Mouse (Mus musculus) T-helper 17 cell (primary cell): ENCODE data around the gene Atp2a2.

Source experiments
- in situ Hi-C, 2 experiments: fragments of 300-600 bp; cut with MboI, MseI; formaldehyde crosslinking; loops; 1 replicate in 1 of 2; 2 replicates in 1 of 2; pipeline ENCODE4 v1.15.1; 2025; ENCODE audit warnings: high pct_unique_total_duplicates in 2 of 2

Atp2a2 gene

DNA sequence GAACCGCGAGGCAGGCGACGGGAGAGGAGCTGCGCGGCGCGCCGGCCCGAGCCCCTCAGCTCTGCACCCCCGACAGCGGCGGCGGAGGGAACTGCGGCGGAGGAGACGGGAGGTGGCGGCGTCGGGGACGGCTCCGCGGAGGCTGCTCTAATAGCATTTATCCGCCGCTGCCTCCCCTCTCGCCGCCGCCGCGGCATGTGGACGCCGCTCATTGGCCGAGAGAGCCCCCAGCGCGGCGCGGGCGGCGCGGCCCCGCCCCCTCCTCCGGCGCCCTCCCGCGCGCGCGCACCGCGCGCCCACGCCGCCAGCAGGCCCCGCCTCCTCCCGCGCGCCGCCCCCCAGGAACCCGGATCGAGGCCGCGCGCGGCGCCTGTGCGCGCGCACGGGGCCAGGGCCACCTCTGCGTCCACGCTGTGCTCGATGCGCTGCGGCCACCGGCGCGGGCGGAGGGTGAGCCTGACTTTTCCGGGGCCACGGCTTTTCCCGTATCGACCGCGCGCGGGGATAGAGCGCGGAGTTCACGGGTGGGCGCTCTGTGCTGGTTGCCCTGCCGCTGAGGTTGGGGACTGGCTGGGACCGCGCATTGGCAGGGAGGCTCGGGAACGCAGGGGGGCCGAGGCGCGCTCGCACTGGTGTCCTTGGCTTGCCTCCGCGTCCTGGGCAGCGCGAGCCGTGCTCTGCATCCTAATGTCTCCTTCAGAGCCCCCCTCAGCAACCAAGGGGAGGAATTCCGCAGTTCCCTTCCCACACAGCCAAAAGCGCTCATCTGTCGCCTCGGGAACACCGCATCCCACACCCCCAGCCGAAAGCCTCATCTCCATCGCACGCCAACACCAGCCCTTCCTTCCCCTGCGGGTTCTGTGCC lies at the start of gene Atp2a2:
TSS of gene Atp2a2 (minus strand) at position 149 of the 865 bp plus-strand sequence.
- in situ Hi-C loops = no loop called here

DNA sequence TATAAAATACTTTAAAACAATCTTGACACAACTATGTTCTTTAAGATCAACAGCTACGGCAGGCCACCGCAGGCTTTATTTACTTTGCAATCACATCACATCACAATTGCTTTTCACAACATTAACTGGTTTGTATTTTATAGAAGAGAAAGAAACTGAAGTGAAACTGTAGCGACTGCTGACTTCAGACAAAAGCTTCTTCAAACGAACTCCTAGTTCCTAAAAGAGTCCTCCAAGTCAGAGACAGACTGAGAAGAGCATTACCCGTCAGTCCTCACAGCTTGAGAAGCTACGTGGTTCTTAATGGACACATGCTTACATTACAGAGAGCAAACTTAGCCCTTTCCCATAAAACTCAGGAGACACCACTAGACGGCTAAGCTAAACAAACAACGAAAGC lies 48.4 kb upstream of the Atp2a2 start:
- in situ Hi-C loops = no loop called here

DNA sequence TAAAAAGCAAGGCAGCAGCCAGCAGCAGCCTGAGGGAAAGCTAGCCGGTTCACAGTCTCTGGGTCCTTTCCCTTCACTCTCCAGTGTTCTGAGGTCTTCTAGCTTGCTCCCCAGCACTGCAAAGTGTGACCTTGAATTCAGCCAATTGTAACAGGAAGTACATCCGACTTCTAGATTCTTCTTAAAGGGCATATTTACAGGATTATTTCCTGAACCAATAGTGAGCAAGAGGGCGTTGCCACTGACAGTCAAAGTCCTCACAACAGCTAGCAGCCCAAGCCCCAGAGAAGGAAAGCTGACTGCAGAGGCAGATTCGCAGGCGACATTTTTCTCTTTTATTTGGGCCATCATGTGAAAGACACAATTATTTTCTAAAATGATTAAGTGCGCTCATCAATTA lies 46.6 kb upstream of the Atp2a2 start:
- in situ Hi-C loops = no loop called here

DNA sequence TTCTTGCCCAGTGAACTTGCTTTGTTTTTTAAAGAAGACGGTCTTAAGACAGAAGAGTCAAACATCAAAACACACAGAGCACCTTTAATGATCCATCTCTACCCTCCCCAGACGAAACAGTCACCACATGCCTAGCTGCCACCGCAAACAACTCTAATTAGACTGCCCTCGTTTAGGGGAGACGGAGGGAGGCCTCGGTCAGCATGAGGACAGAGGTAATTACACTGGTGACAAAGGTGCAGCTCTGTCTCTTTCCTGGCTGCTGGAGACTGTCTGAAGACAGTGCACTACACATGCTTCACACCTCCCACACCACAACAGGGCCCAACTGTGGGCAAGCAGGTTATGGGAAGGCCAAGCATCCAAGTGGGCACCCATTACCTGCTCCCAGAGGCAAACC lies 45.8 kb upstream of the Atp2a2 start:
- in situ Hi-C loops = no loop called here

DNA sequence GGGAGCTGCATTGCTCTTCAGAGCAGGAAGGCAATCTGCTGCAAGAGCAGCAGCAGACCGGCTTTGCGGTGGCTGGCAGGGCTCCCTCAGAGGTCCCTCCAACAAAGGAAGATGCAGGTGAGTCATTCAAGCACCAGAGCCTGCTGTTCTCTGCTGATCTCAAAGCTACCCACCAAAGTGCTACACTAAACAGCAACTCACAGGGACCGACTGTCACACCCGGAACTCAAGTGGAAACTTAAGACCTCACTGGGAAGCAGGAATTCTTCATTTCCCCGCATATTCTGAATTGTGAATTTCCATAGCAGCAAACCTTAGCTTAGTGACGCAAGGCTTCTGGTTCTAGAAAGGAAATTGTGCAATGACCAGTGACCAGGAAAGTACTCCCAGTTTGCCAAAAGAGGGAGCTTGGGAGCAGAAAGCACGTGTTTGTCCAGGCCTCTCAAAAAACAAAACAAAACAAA lies 45.3 kb upstream of the Atp2a2 start:
- in situ Hi-C loops = no loop called here

DNA sequence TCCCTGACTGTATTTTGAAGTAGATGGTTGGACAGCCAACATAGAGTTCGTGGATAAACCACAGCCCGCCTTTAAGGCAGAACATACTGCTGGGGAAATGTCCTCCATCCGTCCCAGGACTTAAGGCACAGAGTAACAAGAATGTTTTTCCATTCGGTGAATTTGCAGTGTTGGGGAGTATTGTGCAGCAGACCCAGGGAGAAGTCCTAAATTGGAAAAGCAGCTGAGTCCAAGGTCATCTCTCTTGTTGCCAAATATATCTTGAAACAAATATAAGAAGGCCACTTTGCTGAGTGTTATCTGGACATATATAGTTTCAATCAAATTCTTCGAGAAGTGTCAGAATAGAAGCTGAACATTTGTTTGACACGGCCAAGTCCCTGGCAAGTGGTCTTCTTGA lies 41.4 kb upstream of the Atp2a2 start:
- in situ Hi-C loops = no loop called here

DNA sequence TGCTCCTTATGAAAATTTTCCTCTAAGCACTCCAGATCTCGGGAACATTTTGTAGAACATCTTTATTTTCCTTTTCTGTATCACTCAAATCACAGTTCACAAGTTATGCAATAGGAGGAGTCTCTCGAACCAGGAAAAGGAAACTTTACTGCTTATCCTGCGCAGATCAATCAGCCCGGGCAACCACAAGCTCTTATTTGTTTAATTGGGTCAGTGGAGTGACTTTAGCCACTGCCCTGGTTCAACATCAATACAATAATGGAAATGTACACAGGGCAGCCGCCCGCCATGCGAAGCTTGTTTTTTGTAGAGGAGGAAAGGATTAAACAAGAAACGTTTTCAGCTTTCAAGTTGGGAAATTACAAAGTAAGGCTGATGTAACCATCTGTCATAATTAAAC lies 39.8 kb upstream of the Atp2a2 start:
- in situ Hi-C loops = no loop called here

DNA sequence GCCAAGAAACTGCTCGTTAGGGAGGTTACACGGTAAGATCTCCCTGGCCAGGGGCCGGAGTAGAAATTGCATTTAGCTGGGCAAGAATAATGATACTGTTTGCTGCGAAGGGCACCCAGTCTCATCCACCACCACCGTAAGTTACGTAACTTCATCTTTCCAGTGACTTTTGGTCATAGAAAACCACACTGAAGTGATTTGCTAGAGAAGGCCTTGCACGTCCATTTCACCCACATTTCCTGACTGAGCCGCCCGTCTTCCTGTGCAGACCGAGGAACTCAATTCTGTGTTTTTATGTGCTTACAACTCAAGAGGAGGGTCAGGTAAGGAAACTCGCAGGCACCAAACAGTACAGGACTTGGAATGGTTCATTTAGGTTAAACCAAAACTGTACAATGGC lies 36.1 kb upstream of the Atp2a2 start:
- in situ Hi-C loops = loop anchor here in 1 of 2 experiments (10.0 kb wide), 1 partner anchor 207 kb away; no protein-coding TSS in a partner anchor

DNA sequence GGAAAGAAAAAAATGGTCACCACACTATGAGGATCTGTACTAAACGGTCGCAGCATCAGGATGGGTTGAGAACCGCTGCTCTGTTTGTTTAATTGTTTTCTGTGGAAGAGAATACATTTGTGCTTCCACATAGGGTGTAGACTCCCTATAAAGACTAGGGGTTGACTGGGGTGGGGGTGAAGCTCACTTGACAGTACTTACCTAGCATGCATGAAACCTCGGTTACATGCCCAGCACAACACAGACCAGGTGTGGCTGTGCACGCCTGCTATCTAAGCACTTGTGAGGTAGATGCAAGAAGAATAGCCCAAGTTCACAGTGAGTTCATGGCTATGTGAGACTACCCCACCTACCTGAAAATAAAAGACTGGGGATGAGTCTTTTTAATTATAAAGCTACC lies 35.6 kb upstream of the Atp2a2 start:
- in situ Hi-C loops = loop anchor here in 1 of 2 experiments (10.0 kb wide), 1 partner anchor 207 kb away; no protein-coding TSS in a partner anchor

DNA sequence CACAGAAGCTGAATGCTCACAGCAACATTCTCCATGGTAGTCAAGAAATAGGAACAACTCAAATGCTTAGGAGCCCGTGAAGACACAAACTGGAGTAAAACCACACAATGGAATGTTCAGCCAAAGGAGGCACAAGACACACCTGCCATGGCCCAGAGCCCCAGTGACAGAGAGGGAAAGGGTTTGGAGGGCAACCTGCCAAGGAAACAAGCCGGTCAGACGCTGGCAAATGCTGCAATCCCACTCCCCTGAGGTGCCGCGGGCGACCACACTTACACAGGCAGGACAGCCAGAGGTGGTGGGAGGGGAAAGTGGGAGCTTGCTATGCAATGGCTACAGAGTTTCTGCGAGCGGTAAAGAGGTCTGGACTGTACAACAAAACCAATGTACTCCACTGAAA lies 31.9 kb upstream of the Atp2a2 start:
- in situ Hi-C loops = loop anchor here in 1 of 2 experiments (10.0 kb wide), 1 partner anchor 211 kb away; no protein-coding TSS in a partner anchor

DNA sequence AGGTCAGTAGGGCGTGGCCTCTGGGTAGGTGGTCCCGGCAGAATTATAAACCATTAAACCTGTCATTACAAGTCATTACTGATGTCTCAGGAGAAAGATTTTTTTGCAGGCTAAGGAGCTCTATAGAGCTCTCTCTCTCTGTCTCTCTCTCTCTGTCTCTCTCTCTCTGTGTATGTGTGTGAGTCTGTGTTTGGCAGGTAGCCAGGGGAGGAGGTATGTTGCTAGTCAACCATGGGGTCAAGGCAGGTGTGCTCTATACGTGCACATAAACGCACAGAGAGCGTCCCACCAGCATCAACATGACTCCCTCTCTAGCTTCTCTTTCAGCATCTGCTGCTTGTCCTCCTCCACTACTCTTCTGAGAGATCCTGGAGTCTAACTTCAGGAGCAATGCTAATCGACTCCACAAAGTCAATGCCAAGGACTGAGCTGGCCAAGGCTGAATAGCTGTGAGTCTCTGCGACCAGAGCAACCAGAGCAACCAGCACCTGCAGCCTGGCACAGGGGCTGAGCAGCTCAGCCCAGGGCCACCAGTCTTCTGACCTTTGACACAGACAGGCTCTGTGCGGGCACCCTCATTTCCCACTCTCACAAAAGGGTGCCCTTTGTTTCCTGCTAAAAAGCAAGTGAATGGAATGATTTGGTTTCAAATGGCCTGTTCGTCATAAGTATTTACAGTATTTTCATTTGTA lies 28.0 kb upstream of the Atp2a2 start:
- in situ Hi-C loops = loop anchor here (10.0 kb wide), 2 partner anchors 215 to 655 kb away; partner anchors contain the start of gene Hpd (in 1 of the 2)

DNA sequence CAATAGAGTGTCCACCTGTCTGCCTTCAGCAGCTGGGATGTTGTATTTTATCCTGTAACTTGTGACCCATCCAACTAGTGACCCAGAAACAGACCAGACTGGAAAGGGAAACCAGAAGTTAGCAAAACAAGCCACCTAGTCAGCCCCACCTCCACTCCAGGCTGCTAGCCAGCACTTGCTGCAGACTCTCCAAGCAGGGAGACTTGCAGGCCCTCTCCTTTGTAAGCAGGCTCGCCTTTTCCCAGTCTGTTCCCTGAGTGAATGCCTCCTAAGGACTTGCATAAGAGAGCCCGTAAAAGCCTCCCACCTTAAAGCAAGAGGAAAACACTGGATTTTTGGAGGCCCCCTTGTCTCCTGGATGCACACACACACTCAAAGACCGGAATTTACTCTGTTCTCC lies 27.3 kb upstream of the Atp2a2 start:
- in situ Hi-C loops = loop anchor here in 1 of 2 experiments (10.0 kb wide), 1 partner anchor 655 kb away; the partner anchor contains the start of gene Hpd

DNA sequence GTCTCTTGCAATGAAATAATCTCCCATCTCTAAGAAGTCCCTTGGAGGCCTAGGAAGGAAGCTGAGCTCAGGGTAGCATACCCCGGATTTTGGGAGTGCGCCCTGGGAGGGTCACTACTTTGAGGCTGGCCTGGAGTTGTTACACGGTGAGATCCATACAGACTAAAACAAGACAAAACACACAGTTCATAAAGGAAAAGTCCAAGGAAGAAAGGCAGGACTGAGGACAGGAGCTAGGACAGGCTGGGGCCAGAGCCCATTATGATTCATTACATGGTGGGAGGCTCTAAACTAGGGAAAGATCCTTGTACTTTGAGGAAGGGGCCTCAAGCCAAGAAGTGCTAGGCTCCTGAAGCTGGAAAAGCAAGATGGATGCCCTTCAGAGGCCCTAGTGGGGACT lies 26.6 kb upstream of the Atp2a2 start:
- in situ Hi-C loops = loop anchor here in 1 of 2 experiments (10.0 kb wide), 1 partner anchor 656 kb away; the partner anchor contains the start of gene Hpd

DNA sequence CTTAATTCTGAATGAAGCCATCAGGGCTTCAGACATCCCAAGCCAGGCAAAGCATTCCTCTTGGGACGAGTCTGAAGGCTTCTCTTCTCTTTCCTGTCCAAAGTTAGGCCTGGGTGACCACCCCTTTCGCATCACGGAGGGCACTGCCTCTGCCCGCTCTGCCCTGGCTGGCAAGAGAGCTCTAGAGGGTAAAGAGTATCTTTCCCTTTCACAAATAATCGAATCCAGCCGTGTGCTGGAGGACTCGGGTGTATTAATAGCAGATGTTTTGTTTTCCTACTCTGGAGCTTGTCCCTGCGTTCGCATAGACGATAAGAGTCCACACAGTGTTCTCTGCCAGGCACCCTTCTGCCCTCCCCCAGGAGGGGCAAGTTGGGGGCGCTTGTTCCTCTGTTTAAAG lies 25.7 kb upstream of the Atp2a2 start:
- in situ Hi-C loops = loop anchor here in 1 of 2 experiments (10.0 kb wide), 1 partner anchor 657 kb away; the partner anchor contains the start of gene Hpd

DNA sequence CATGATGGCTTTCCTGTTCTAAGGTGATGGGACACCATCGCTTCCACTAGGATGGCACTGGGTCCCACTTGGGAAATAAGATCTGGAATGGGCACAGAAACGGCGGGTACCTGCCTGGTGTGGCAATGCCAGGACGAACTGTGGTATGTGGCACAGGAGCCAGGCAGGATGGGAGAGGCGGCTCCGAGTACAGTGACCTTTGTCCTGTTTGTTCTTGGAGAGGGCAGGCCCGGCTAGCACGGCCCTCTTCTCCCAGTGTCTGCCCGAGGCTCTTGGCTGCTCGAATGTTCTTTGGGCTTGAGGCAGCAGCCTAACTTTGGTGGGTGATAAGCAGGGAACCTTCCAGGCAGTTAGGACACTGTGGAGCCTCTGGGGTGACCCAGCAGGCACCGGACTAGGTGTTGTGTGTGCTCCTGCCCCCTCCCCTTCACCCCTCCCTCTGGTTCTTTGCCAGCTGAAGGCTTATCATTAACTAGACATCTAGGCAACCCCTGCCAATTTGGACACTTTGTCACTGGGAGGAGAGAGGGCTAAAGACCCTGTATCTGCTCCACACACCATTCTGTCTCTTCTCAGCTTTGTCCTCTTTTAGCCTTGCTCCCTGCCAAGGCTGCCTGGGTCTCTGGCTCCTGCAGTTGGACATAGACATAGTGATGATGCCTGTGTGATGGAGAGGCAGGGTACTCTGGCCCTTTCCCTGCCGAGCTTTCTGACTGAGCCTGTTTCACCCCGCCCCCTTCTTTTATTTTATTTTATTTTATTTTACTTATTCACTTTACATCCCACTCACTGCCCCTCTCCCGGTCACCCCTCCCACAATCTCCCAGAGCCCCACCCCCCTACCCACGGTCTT lies 25.1 kb upstream of the Atp2a2 start:
- in situ Hi-C loops = loop anchor here in 1 of 2 experiments (10.0 kb wide), 1 partner anchor 658 kb away; the partner anchor contains the start of gene Hpd

DNA sequence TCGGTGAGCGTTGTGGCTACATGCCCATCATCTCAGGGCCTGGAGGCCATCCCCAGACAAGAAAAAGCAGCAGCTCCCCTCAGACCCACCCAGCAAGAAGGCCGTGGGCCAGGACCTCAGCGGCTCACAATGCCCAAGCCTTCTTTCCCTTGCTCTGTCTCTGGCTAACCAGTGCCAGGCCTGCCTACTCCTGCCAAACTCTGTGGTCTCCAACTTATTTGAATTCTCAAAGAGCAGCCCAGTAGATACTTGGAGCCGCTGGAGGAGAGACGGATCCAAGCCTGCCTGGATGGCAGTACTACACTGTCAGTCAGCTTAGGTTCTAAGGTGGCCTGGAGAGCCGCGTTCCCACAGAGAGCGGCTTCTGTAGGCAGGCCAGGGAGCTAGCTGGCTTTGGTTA lies 24.4 kb upstream of the Atp2a2 start:
- in situ Hi-C loops = loop anchor here in 1 of 2 experiments (10.0 kb wide), 1 partner anchor 658 kb away; the partner anchor contains the start of gene Hpd

DNA sequence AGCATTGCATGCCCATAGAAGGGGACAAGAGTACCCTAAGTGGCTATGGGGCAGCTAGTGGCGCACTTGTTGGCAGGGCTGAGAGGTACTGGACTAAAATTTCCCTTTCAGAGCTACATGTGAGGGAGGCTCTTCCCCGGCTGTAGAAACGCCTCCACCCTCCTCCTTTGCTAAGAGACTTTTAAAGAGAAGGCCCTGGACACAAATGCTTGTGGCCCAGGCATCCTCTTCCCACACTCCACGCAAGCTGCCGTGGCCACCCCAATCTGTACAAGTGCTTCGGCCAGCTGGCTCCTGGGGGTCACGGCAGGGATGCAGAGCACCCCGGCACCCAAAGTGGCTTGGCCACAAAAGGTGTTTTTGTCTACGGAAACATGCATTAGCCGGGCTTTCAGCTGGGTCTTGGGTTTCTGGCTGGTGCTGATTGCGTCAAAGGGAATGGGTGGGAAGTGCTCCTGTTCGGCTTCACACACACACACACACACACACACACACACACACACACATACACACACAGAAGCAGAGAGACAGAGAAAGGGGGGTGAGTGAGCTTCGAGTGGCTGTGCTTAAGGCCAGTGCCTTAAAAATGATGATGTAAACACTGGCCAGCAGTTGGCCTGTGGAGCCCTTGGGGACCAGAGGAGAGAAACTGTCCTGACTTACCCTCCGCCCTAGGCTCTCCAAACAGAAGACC lies 23.4 kb upstream of the Atp2a2 start:
- in situ Hi-C loops = loop anchor here in 1 of 2 experiments (10.0 kb wide), 1 partner anchor 659 kb away; the partner anchor contains the start of gene Hpd

DNA sequence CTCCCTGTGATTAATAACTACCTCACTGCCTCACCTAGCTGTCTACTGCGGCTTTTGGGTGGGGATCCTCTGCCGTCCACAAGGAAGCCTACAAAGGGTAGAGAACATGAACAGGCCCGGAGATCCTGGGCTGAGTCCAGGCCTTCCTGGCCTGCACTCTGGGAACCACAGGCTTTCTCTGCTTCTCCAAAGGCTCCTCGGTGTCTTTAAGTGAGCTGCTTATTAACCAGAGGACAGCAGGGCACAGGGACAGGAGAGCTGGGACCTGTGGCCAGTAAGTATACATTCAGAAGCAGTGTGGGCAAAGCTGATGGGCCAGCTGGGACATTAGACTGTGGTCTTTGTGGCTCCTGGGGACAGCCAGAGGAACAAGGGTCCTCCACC lies 22.8 kb upstream of the Atp2a2 start:
- in situ Hi-C loops = loop anchor here in 1 of 2 experiments (10.0 kb wide), 1 partner anchor 660 kb away; the partner anchor contains the start of gene Hpd

DNA sequence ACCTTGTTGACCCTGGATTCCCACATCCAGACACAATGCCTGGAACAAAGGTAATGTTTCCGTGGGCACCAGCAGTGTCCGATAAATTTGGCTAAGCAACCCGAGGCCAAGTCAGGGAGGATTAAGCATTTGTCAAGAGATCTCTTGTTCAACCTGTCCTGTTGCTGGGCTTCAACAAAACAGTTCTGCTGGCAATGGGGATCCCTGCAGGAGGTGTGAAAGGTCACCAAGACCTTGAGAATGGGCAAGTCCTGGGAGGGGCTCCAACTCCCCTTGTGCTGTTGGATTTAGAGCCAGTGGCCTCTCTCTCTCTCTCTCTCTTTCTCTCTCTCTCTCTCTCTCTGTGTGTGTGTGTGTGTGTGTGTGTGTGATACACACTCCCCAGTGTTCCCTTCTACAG lies 22.2 kb upstream of the Atp2a2 start:
- in situ Hi-C loops = loop anchor here in 1 of 2 experiments (10.0 kb wide), 1 partner anchor 661 kb away; the partner anchor contains the start of gene Hpd

DNA sequence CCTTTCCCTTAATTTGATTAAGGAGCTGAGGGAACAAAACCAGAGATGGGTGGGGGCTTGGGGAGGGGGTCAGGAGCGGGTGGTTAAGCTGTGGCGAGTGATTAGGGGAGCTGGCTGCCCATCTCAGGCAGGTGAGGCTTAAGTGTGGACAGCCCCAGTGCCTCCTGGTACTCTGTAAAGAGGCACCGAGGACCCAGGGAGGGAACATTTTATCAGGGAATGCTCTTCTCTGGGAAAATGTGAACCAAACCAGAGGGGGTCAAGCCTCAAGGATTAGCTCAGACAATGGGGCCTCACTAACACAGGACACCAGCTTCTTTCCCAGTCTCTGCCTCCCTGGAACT lies 19.1 kb upstream of the Atp2a2 start:
- in situ Hi-C loops = loop anchor here in 1 of 2 experiments (10.0 kb wide), 1 partner anchor 664 kb away; the partner anchor contains the start of gene Hpd
